Mouse (Mus musculus) brain, embryonic 14.5 days (tissue): ENCODE data around the gene 9430097D07Rik.

Source experiments
- CTCF ChIP-seq: fragments of 200-500 bp; IDR thresholded peaks from 2 replicates; pipeline ENCODE4 v1.5.1; 2012; ENCODE audit warnings: inconsistent platforms, mild to moderate bottlenecking, moderate library complexity, borderline replicate concordance; ENCODE audit not compliant: insufficient read depth, insufficient read length; ENCODE audit errors: extremely low read depth
- POLR2A ChIP-seq: fragments of 200-500 bp; IDR thresholded peaks from 2 replicates; pipeline ENCODE4 v1.6.1; 2012; ENCODE audit warnings: mild to moderate bottlenecking, inconsistent platforms, borderline replicate concordance; ENCODE audit not compliant: poor library complexity, insufficient read depth, insufficient read length, severe bottlenecking; ENCODE audit errors: extremely low read depth

DNA sequence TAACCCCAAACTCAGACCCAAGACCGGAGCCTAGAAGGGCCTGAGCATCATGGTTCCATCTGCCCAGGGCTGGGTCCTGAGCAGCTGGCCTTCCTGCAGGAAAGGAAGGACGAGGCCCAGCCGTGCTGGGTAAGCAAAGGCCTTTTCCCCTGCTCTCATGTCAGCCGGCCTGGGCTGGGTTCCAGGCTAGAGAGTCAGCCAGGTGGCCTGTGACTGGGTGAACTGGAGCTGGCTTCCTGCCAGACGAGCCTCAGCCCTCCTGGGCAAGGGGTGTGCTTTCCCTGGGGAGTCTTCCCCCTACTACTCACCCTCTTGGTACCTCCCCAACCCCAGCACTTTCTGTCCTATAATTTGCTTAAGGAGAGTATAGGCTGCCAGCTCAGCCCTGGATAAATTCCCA is 7.3 kb downstream of the 9430097D07Rik start:
- TF ChIP-seq CTCF (no peak), POLR2A (no peak)
